Mouse (Mus musculus) embryonic fibroblast, embryonic 13.5 days (primary cell): ENCODE results near the gene Cyp2j6.

ENCODE experiments used
- CTCF ChIP-seq: IDR thresholded peaks from 2 replicates; pipeline ENCODE4 v1.5.1; 2011; ENCODE audit warnings: mild to moderate bottlenecking, control low read depth, low read length, moderate library complexity, borderline replicate concordance; ENCODE audit not compliant: insufficient read depth
- POLR2A ChIP-seq: IDR thresholded peaks from 2 replicates; pipeline ENCODE4 v1.6.1; 2011; ENCODE audit warnings: low read depth, mild to moderate bottlenecking, control low read depth, low read length, moderate library complexity

DNA sequence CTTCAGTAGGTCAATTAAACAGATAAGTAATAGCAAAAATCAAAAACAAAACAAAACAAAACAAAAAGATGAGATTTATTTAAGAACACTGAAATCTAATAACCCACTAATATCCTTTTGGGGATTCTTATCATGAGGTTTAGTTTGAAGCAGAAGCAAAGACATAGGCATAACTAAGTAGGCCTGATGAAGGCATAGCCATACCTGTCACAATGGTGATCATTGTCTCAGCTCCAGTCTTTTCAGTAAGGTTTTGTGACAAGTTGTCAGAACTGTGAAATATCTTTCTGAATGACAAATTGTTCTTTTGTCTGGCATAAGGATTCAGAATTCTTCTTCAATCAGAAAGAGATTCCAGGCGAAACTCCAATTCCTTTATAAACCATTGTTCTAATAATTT, 6.3 kb upstream of the Cyp2j6 start:
- TF ChIP-seq CTCF (no peak), POLR2A (no peak)
